Mouse (Mus musculus): ENCODE data around the gene Ifi205. TPM values are rescaled to one million over a fixed set of nuclear protein-coding genes. Genes with fewer than 3 reads are reported as not detected.
"Not testable (repeated sequence)": the region's sequence is repeated elsewhere in the genome, so short reads cannot be mapped to it uniquely, and the experiment has no call there.

Ifi205 gene
- polyA plus RNA-seq, 1 experiment from 2014 or later = 2.1 TPM

GRCm38 (mm10) chr1:174007050-174007449 lies 24.6 kb downstream of the Ifi205 start:
- ATAC-seq (ENCODE audit: insufficient number of reproducible peaks, insufficient read depth, low FRiP score, low read depth); H3K27ac ChIP-seq (replicated peaks in 1 of 2; ENCODE audit: control insufficient read depth in 1 of 2, insufficient read depth in 1 of 2, low read depth in 2 of 2, low read length in 2 of 2); H3K4me2 ChIP-seq (ENCODE audit: low read length); H3K4me3 ChIP-seq (ENCODE audit: control insufficient read depth in 1 of 2, insufficient read depth in 1 of 2, low read depth in 1 of 2, low read length in 2 of 2); H3K9me3 ChIP-seq (ENCODE audit: control insufficient read depth, low read length); H3K9ac ChIP-seq (ENCODE audit: low read length); H3K4me1 ChIP-seq (ENCODE audit: control insufficient read depth in 2 of 2, insufficient read depth in 2 of 2, low read length in 2 of 2); H3K36me3 ChIP-seq (ENCODE audit: control insufficient read depth, insufficient read depth, low read length); H3K27me3 ChIP-seq (ENCODE audit: control insufficient read depth, insufficient read depth, low read length): not testable (repeated sequence)

GRCm38 (mm10) chr1:174004352-174005109 lies 27.1 kb downstream of the Ifi205 start:
- not testable (repeated sequence) for H3K4me3 ChIP-seq (ENCODE audit: control insufficient read depth in 1 of 2, insufficient read depth in 1 of 2, low read depth in 1 of 2, low read length in 2 of 2); H3K4me2 ChIP-seq (ENCODE audit: low read length); H3K9ac ChIP-seq (ENCODE audit: low read length); H3K4me1 ChIP-seq (ENCODE audit: control insufficient read depth in 2 of 2, insufficient read depth in 2 of 2, low read length in 2 of 2); ATAC-seq (ENCODE audit: insufficient number of reproducible peaks, insufficient read depth, low FRiP score, low read depth); H3K36me3 ChIP-seq (ENCODE audit: control insufficient read depth, insufficient read depth, low read length); H3K9me3 ChIP-seq (ENCODE audit: control insufficient read depth, low read length); H3K27ac ChIP-seq (replicated peaks in 1 of 2; ENCODE audit: control insufficient read depth in 1 of 2, insufficient read depth in 1 of 2, low read depth in 2 of 2, low read length in 2 of 2); H3K27me3 ChIP-seq (ENCODE audit: control insufficient read depth, insufficient read depth, low read length)
- WGBS = 72% methylated on average over 2 of the region's 3 CpGs

DNA sequence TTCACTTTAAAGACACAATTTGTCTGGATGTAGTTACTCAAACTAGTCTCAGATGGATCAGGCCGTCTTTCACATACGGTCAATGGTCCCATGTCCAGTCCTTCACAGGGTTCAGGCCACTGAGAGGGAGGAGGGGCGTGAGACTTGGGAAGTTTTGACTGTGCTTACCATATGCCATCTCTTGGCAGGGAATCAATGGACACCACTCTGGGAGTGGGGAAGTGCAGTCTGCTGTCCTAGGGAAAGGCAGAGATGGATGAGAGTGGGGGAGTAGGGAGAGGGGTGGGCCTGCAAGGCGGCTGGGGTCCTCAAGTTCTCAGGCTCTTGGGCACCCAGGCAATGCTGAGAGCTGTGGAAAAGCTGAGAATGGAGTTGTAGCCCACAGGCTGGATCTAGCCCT lies 36.6 kb downstream of the Ifi205 start:
- Histone ChIP-seq H3K36me3 (ENCODE audit: control insufficient read depth, insufficient read depth, low read length) (no peaks in the 10 kb centered on the region), H3K27me3 (ENCODE audit: control insufficient read depth, insufficient read depth, low read length) (no peaks in the 10 kb centered on the region), H3K4me3 (ENCODE audit: control insufficient read depth in 1 of 2, insufficient read depth in 1 of 2, low read depth in 1 of 2, low read length in 2 of 2) (no peak overlapping the region), H3K27ac (replicated peaks in 1 of 2; ENCODE audit: control insufficient read depth in 1 of 2, insufficient read depth in 1 of 2, low read depth in 2 of 2, low read length in 2 of 2) (no peak overlapping the region), H3K9me3 (ENCODE audit: control insufficient read depth, low read length) (no peaks in the 10 kb centered on the region), H3K9ac (ENCODE audit: low read length) (no peak overlapping the region), H3K4me1 (ENCODE audit: control insufficient read depth in 2 of 2, insufficient read depth in 2 of 2, low read length in 2 of 2) (no peaks in the 10 kb centered on the region), H3K4me2 (ENCODE audit: low read length) (no peak overlapping the region)
- no peak for ATAC-seq (ENCODE audit: insufficient number of reproducible peaks, insufficient read depth, low FRiP score, low read depth)
- WGBS = 87% methylated on average over 4 of the region's 4 CpGs

- not testable (repeated sequence) for H3K9ac ChIP-seq (ENCODE audit: low read length); ATAC-seq (ENCODE audit: insufficient number of reproducible peaks, insufficient read depth, low FRiP score, low read depth); H3K27me3 ChIP-seq (ENCODE audit: control insufficient read depth, insufficient read depth, low read length); H3K27ac ChIP-seq (replicated peaks in 1 of 2; ENCODE audit: control insufficient read depth in 1 of 2, insufficient read depth in 1 of 2, low read depth in 2 of 2, low read length in 2 of 2); H3K36me3 ChIP-seq (ENCODE audit: control insufficient read depth, insufficient read depth, low read length); H3K4me1 ChIP-seq (ENCODE audit: control insufficient read depth in 2 of 2, insufficient read depth in 2 of 2, low read length in 2 of 2); H3K9me3 ChIP-seq (ENCODE audit: control insufficient read depth, low read length); H3K4me2 ChIP-seq (ENCODE audit: low read length); H3K4me3 ChIP-seq (ENCODE audit: control insufficient read depth in 1 of 2, insufficient read depth in 1 of 2, low read depth in 1 of 2, low read length in 2 of 2)
- WGBS = 82% methylated on average over 6 of the region's 6 CpGs
These were observed 48.8 kb downstream of the Ifi205 start, which contains the start of gene Ifi202b for GRCm38 (mm10) chr1:173982694-173983305. TSS of gene Ifi202b (minus strand) at chr1:173982744.

GRCm38 (mm10) chr1:173981038-173981437 lies 50.6 kb downstream of the Ifi205 start:
- not testable (repeated sequence) for H3K36me3 ChIP-seq (ENCODE audit: control insufficient read depth, insufficient read depth, low read length); H3K9ac ChIP-seq (ENCODE audit: low read length); H3K27ac ChIP-seq (replicated peaks in 1 of 2; ENCODE audit: control insufficient read depth in 1 of 2, insufficient read depth in 1 of 2, low read depth in 2 of 2, low read length in 2 of 2); H3K9me3 ChIP-seq (ENCODE audit: control insufficient read depth, low read length); H3K4me2 ChIP-seq (ENCODE audit: low read length); H3K4me1 ChIP-seq (ENCODE audit: control insufficient read depth in 2 of 2, insufficient read depth in 2 of 2, low read length in 2 of 2); ATAC-seq (ENCODE audit: insufficient number of reproducible peaks, insufficient read depth, low FRiP score, low read depth); H3K4me3 ChIP-seq (ENCODE audit: control insufficient read depth in 1 of 2, insufficient read depth in 1 of 2, low read depth in 1 of 2, low read length in 2 of 2); H3K27me3 ChIP-seq (ENCODE audit: control insufficient read depth, insufficient read depth, low read length)
- 3% methylated on average over 3 of the region's 3 CpGs for WGBS

DNA sequence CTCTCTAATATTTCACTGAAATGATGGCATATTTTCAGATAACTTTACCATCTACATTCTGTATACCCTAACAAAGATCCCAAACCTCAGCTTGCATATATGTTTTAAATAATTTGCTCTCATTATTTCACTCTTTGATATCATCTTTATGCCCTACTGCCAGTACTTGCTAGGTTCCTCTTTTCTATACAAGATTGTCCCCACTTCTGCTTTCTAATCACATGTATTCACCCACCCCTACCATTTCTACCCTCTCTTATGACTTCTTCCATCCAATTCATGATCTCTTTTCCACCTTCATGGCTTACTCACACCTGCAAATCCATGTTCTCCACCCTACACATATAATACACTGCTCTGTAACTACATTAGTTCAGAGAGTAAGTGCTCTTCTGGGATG lies 54.0 kb downstream of the Ifi205 start:
- Histone ChIP-seq H3K4me1 (ENCODE audit: control insufficient read depth in 2 of 2, insufficient read depth in 2 of 2, low read length in 2 of 2) (0 out of 4 replicates have a peak, but pooled peaks cover 0 to 3% of the 10 kb centered on the region in 2 experiments), H3K4me2 (ENCODE audit: low read length) (no peak overlapping the region), H3K27ac (replicated peaks in 1 of 2; ENCODE audit: control insufficient read depth in 1 of 2, insufficient read depth in 1 of 2, low read depth in 2 of 2, low read length in 2 of 2) (no peak overlapping the region), H3K27me3 (ENCODE audit: control insufficient read depth, insufficient read depth, low read length) (no peaks in the 10 kb centered on the region), H3K4me3 (ENCODE audit: control insufficient read depth in 1 of 2, insufficient read depth in 1 of 2, low read depth in 1 of 2, low read length in 2 of 2) (no peak overlapping the region), H3K9me3 (ENCODE audit: control insufficient read depth, low read length) (no peaks in the 10 kb centered on the region), H3K36me3 (ENCODE audit: control insufficient read depth, insufficient read depth, low read length) (no peaks in the 10 kb centered on the region), H3K9ac (ENCODE audit: low read length) (no peak overlapping the region)
- ATAC-seq (ENCODE audit: insufficient number of reproducible peaks, insufficient read depth, low FRiP score, low read depth) = no peak

DNA sequence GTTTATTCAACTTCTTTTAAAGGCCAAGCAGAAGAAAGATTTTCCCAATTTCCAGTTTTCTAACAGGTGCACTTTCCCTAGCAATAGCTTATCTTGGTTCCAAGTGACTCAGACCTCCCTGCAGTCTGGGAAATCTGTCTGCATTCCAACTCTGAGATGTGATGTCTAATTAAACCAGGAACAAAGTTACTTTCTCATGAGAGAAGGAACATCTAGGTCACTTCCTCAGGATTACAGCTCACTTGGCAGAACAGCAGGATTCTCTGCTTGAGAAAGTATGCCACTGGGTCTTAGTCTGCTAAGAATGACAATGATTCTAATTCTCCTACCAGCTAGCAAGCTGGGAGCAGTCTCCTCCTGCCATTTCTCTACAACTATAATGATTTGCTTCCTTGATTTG lies 58.5 kb downstream of the Ifi205 start:
- no peak overlapping the region for H3K27ac ChIP-seq (replicated peaks in 1 of 2; ENCODE audit: control insufficient read depth in 1 of 2, insufficient read depth in 1 of 2, low read depth in 2 of 2, low read length in 2 of 2)
- no peak overlapping the region for H3K4me3 ChIP-seq (ENCODE audit: control insufficient read depth in 1 of 2, insufficient read depth in 1 of 2, low read depth in 1 of 2, low read length in 2 of 2)
- H3K4me2 ChIP-seq (ENCODE audit: low read length) = no peak overlapping the region
- no peak overlapping the region for H3K9ac ChIP-seq (ENCODE audit: low read length)
- no peaks in the 10 kb centered on the region for H3K4me1 ChIP-seq (ENCODE audit: control insufficient read depth in 2 of 2, insufficient read depth in 2 of 2, low read length in 2 of 2)
- no peak for ATAC-seq (ENCODE audit: insufficient number of reproducible peaks, insufficient read depth, low FRiP score, low read depth)
- no peaks in the 10 kb centered on the region for H3K36me3 ChIP-seq (ENCODE audit: control insufficient read depth, insufficient read depth, low read length)
- no peaks in the 10 kb centered on the region for H3K9me3 ChIP-seq (ENCODE audit: control insufficient read depth, low read length)
- no peaks in the 10 kb centered on the region for H3K27me3 ChIP-seq (ENCODE audit: control insufficient read depth, insufficient read depth, low read length)

All from heart, embryonic 14.5 days (tissue).